Mouse (Mus musculus): ENCODE measurements around the gene Olfr133.
"Not testable (repeated sequence)": the region's sequence is repeated elsewhere in the genome, so short reads cannot be mapped to it uniquely, and the experiment has no call there.

The Olfr133 gene

DNA sequence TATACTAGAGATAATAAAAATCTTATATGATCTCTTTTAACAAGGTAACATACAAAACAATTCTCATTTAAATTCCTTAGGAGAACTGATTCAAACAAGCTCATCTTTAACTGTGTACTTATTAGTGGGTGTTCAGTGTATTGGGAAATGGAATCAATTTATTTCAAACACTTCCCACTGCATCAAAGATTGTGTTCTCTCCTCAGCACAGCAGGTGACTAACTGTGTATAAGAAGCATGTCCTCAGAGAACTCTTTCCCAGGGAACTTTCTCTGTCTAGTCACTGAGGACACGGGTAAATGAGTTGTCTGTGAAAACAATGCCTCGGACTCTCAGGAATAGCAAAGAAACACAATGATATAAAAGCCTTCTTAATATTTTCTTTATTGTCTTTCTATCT is at the start of gene Olfr133:
Gene Olfr133 (plus strand): TSS at position 301 of the 400 bp plus-strand sequence.
- no peak for DNase-seq (ENCODE audit: low spot score)

DNA sequence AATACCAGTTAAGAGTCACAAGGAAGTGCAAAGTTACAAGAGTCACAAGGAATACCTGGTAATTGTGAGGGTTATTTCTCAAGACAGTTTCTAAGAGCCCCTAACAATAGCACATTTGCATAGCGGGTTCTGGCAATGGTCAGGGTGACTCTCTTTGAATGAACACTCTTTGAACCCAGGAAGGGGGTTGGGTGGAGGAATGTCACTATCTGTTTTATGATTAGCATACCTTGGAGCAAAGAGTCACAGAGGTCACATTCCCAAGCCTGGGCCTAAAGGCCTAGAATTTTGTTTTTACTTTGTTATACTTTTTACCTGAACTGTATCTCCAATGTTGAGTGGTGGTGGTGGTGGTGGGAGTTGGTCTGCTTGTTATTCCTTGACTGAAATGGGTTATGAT is 20.9 kb upstream of the Olfr133 start:
- DNase-seq (ENCODE audit: low spot score), result not testable (repeated sequence)

DNA sequence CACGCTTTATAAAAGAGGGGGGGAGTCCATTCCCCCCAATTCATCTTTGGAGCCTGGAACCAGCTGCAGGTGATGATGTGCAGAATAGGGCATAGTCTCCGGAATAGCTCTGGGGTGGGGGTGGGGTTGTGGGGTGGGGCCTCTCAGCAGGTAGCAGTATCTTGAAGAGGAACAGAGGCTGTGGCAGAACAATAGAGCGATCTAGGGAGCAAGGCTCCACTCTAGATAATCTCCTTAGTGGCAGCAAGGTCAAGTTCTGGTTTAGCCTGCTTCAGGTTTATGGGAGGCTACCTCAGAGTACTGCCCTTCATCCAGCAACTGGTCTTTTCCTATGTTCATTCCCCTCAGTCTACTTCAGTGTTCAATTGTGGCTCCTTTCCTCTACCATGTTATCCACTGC is 19.7 kb upstream of the Olfr133 start:
- not testable (repeated sequence) for DNase-seq (ENCODE audit: low spot score)

DNA sequence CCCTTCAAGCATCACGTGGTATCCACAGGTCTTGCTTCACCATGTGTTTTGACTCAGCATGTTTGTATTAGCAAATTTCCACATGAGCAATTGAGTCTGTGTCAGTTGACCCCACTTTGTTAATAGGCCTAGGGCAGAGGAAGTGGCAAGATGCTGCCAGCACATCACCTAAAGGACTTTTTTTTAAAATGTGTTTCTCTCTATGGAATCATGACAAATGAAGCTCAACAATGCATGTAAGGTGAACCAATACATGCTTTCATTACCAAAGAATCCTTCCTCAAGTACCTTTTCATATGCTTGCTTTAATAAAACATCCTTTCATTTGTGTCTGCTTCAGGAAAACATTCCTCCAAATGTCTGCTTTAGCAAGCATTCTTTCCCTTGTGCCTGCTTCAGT is 10.7 kb upstream of the Olfr133 start, which contains the start of gene Olfr132:
Gene Olfr132 (minus strand): TSS at position 101 of the 400 bp plus-strand sequence.
- no peak for DNase-seq (ENCODE audit: low spot score)

DNA sequence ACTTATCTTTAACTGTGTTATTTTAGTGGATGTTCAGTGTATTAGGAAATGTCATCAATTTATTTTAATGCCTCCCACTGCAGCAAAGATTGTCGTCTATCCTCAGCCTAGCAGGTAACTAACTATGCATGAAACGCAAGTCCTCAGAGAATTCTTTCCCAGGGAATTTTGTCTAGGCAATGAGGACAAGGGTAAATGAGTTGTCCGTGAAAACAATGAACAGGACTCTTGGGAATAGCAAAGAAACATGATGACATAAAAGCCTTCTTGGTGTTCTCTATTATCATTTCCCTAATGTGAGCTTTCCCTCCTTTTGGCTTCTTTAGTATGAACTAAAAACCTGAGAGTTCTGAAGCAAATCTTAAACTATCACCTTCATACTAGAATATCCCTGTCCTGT is 26.0 kb downstream of the Olfr133 start, which contains the start of gene Olfr134:
Gene Olfr134 (plus strand): TSS at position 301 of the 400 bp plus-strand sequence.
- no peak for DNase-seq (ENCODE audit: low spot score)

Measured in layer of hippocampus, adult 11-12 months (tissue).